Mouse (Mus musculus): Measurements from ENCODE around the gene Larp4. TPM values are rescaled to one million over a fixed set of nuclear protein-coding genes. Genes with fewer than 3 reads are reported as not detected.

Larp4 gene
- polyA plus RNA-seq, 1 experiment from 2014 or later: 32.5 TPM

- Histone ChIP-seq H3K36me3 (ENCODE audit: control insufficient read depth, insufficient read depth, low read length) (no peaks in the 10 kb centered on the region), H3K4me1 (ENCODE audit: control insufficient read depth, insufficient read depth, low read length) (peaks cover 4% of the 10 kb centered on the region; the same call in 1 of the 2 replicates), H3K4me3 (ENCODE audit: low read depth, low read length) (no peak overlapping the region), H3K9ac (replicated peaks; ENCODE audit: low read depth, low read length) (no peak overlapping the region), H3K27me3 (ENCODE audit: control insufficient read depth, insufficient read depth, low read length) (no peaks in the 10 kb centered on the region), H3K4me2 (ENCODE audit: low read depth, low read length) (no peak overlapping the region), H3K27ac (ENCODE audit: low read depth, low read length) (no peak overlapping the region), H3K9me3 (ENCODE audit: control insufficient read depth, low read length) (no peaks in the 10 kb centered on the region)
- ATAC-seq (ENCODE audit: low read depth): no peak
- 76% methylated on average over 7 of the region's 7 CpGs for WGBS
These were observed 89.9 kb downstream of the Larp4 start for GRCm38 (mm10) chr15:100059626-100060311.

- WGBS: 82% methylated on average over 4 of the region's 4 CpGs
- ATAC-seq (ENCODE audit: low read depth): no peak
These were observed 90.8 kb downstream of the Larp4 start for GRCm38 (mm10) chr15:100060513-100061140.

GRCm38 (mm10) chr15:100061377-100061776, 91.5 kb downstream of the Larp4 start:
- H3K9me3 ChIP-seq (ENCODE audit: control insufficient read depth, low read length): no peaks in the 10 kb centered on the region
- no peak overlapping the region for H3K4me2 ChIP-seq (ENCODE audit: low read depth, low read length)
- H3K4me3 ChIP-seq (ENCODE audit: low read depth, low read length): no peak overlapping the region
- H3K9ac ChIP-seq (replicated peaks; ENCODE audit: low read depth, low read length): no peak overlapping the region
- peak; percentile 31; the same call in 1 of the 2 replicates for ATAC-seq (ENCODE audit: low read depth)
- no peaks in the 10 kb centered on the region for H3K27me3 ChIP-seq (ENCODE audit: control insufficient read depth, insufficient read depth, low read length)
- H3K36me3 ChIP-seq (ENCODE audit: control insufficient read depth, insufficient read depth, low read length): no peaks in the 10 kb centered on the region
- H3K27ac ChIP-seq (ENCODE audit: low read depth, low read length): no peak overlapping the region
- 97% methylated on average over 3 of the region's 3 CpGs for WGBS
- peaks cover 4% of the 10 kb centered on the region; the same call in 1 of the 2 replicates for H3K4me1 ChIP-seq (ENCODE audit: control insufficient read depth, insufficient read depth, low read length)

More at GRCm38 (mm10) chr15:100060513-100061140, 90.8 kb downstream of the Larp4 start:
- H3K9ac ChIP-seq (replicated peaks; ENCODE audit: low read depth, low read length): no peak overlapping the region
- H3K9me3 ChIP-seq (ENCODE audit: control insufficient read depth, low read length): no peaks in the 10 kb centered on the region
- no peak overlapping the region for H3K4me3 ChIP-seq (ENCODE audit: low read depth, low read length)
- no peak overlapping the region for H3K27ac ChIP-seq (ENCODE audit: low read depth, low read length)
- no peaks in the 10 kb centered on the region for H3K27me3 ChIP-seq (ENCODE audit: control insufficient read depth, insufficient read depth, low read length)
- no peak overlapping the region for H3K4me2 ChIP-seq (ENCODE audit: low read depth, low read length)
- H3K36me3 ChIP-seq (ENCODE audit: control insufficient read depth, insufficient read depth, low read length): no peaks in the 10 kb centered on the region
- peaks cover 4% of the 10 kb centered on the region; the same call in 1 of the 2 replicates for H3K4me1 ChIP-seq (ENCODE audit: control insufficient read depth, insufficient read depth, low read length)

GRCm38 (mm10) chr15:100063229-100063773, 93.4 kb downstream of the Larp4 start:
- H3K36me3 ChIP-seq (ENCODE audit: control insufficient read depth, insufficient read depth, low read length): no peaks in the 10 kb centered on the region
- no peak for ATAC-seq (ENCODE audit: low read depth)
- no peaks in the 10 kb centered on the region for H3K9me3 ChIP-seq (ENCODE audit: control insufficient read depth, low read length)
- H3K27ac ChIP-seq (ENCODE audit: low read depth, low read length): no peak overlapping the region
- WGBS: 89% methylated on average over 13 of the region's 13 CpGs
- H3K4me2 ChIP-seq (ENCODE audit: low read depth, low read length): no peak overlapping the region
- H3K4me3 ChIP-seq (ENCODE audit: low read depth, low read length): no peak overlapping the region
- no peak overlapping the region for H3K9ac ChIP-seq (replicated peaks; ENCODE audit: low read depth, low read length)
- peaks cover 4% of the 10 kb centered on the region; the same call in 1 of the 2 replicates for H3K4me1 ChIP-seq (ENCODE audit: control insufficient read depth, insufficient read depth, low read length)
- no peaks in the 10 kb centered on the region for H3K27me3 ChIP-seq (ENCODE audit: control insufficient read depth, insufficient read depth, low read length)

Other genes starting within 250 kb of the Larp4 start
- 196 and 204 TPM in 2 replicates for gene Cox14, start 244.4 kb upstream of the Larp4 start, polyA plus RNA-seq (2014; fragmentation: Nextera tagmentation; extraction: Ambion mirVana)
- gene Cers5, start 197.2 kb upstream of the Larp4 start, polyA plus RNA-seq (2014; fragmentation: Nextera tagmentation; extraction: Ambion mirVana): 82.5 and 83.3 TPM in 2 replicates
- gene Lima1, start 94.6 kb upstream of the Larp4 start, polyA plus RNA-seq (2014; fragmentation: Nextera tagmentation; extraction: Ambion mirVana): 14.9 and 20.4 TPM in 2 replicates
- 0.11 TPM in 1 of 2 replicates, not detected in the other for gene Fam186a, start 3.0 kb upstream of the Larp4 start, polyA plus RNA-seq (2014; fragmentation: Nextera tagmentation; extraction: Ambion mirVana)
- 31.0 and 32.6 TPM in 2 replicates for gene Dip2b, start 68.6 kb downstream of the Larp4 start, polyA plus RNA-seq (2014; fragmentation: Nextera tagmentation; extraction: Ambion mirVana)

Data from neural tube, embryonic 14.5 days (tissue).